Mouse (Mus musculus) c-Kit-positive CD71-negative TER-119-negative erythroid progenitor cells, embryonic 14.5 days (primary cell): Measurements from ENCODE around the gene Cyp3a41b.
"Not testable (repeated sequence)": the region's sequence is repeated elsewhere in the genome, so short reads cannot be mapped to it uniquely, and the experiment has no call there.

ENCODE experiments used
- DNase-seq: peaks from one replicate; pipeline ENCODE4 v3.0.0-alpha.2; 2013; ENCODE audit warnings: low read depth

The Cyp3a41b gene

DNA sequence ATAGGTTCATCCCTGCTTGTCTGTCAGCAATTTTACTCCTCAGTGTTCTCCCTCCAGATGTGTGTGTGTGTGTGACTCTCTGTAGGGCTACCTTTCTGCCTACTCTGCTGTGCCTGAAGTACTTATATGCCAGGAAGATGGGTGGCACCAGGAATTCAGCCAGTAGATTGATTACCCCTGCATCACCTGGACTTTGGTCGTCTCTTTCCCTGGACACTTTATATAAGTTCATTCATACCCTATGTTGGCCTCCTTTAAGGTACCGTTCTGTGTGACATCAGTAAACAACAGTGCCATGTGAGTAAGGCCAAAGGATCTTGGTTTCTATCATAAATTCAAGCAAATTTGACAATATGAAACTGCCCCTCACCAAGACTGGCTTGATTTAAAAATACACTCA is at the start of gene Cyp3a41b:
Cyp3a41b (minus strand) TSS at position 101 of the 400 bp plus-strand sequence.
- DNase-seq: not testable (repeated sequence)

- DNase-seq: not testable (repeated sequence)
These were observed 47.8 kb upstream of the Cyp3a41b start for GRCm38 (mm10) chr5:145632286-145632685.

GRCm38 (mm10) chr5:145604891-145605290 is 20.4 kb upstream of the Cyp3a41b start:
- not testable (repeated sequence) for DNase-seq

- not testable (repeated sequence) for DNase-seq
These were observed 13.3 kb upstream of the Cyp3a41b start for GRCm38 (mm10) chr5:145597851-145598250.

DNA sequence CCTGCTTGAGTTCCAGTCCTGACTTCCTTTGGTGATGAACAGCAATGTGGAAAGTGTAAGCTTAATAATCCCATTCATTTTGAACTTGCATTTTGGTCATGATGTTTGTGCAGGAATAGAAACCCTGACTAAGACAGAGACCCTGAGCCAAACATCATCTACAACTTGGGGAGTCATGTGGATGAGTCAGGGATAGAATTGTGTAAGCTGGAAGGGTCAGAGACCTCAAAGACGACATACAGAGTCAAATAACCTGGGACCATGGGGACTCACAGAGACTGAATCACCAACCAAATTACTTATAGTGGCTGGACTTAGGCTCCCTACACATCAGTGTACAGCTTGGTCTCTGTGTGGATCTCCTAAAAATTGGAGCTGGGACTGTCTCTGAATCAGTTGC is 7.2 kb downstream of the Cyp3a41b start:
- not testable (repeated sequence) for DNase-seq

GRCm38 (mm10) chr5:145575660-145576059 is 8.9 kb downstream of the Cyp3a41b start:
- DNase-seq: not testable (repeated sequence)

DNA sequence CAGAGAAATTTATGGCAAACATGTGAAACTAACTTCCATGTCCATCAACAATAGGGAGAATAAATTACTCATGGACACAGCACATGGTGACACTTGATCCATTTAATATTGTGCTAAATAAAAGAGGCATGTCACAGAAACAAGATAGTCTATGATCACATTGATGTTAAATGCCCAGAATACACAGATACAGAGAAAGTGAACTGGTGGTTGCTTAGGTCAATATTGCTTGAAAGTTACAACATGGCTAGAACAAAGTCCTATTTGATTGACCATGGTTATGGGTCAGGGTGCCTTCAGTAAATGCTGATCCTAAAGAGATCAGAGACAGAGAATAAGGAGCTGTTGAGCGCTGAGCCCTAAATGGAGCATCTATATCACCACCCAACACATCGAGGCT is 12.6 kb downstream of the Cyp3a41b start:
- DNase-seq: not testable (repeated sequence)
